Mouse (Mus musculus): ENCODE results near the gene Celf1. TPM values are rescaled to one million over a fixed set of nuclear protein-coding genes. Genes with fewer than 3 reads are reported as not detected.
"Not testable (repeated sequence)": the region's sequence is repeated elsewhere in the genome, so short reads cannot be mapped to it uniquely, and the experiment has no call there.

Gene Celf1
- polyA plus RNA-seq (2014; fragmentation: Nextera tagmentation; extraction: Ambion mirVana) = 78.1 and 90.5 TPM in 2 replicates

DNA sequence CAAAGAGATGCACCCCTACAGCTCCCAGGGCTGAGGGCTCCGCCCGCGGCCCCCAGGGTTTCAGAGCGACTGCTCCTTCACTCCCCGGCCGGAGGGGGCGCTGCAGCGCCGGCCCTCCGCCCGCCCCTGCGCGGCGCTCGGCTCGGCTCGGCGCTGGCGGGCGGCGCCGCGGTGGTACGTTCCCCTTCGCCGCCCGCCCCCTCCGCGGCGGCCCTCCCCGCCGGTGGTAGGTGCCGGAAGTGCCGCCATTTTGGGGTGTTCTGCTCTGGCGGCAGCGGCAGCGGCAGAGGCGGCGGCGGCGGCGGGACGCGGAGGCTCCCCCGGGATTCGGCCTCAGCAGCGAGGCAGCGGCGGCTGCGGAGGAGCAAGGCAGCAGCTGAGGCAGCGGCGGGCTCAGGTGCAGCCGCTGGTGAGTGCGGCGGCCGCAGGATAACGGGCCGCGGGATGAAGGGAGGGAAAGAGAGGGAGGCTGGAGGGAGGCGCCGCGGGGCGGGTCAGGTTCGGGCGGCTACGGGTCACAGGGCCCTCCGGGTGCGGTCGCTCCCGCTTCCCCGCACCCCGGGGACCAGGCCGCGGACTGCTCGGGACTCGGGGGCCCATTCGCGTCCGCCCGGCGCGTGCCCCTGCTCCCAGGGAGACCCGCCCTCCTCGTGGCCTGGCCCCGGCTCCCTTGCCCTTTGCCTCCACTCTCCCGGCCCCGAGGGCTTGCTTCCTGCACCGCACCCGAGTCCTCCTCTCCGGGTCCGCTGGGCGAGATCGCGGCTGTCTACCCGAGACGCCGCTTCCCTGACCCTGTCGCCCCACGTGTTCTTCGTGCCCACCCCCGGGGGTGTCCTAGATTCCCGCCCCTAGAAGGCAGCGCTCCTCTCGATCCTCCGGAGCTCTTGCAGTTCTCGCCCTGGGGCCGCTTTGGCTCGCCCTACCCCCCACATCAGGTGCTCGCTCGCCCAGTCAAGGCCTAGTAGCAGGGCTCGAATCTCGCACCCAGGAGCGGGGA, at the start of gene Celf1:
Celf1 (plus strand) TSS at position 150 of the 997 bp plus-strand sequence.
- Histone ChIP-seq H3K4me2 (peak within 1 kb of the TSS; percentile 68), H3K4me3 (ENCODE audit: low read depth, low read length) (peak within 1 kb of the TSS; percentile 98), H3K36me3 (ENCODE audit: control insufficient read depth, insufficient read depth, low read length) (no peaks in the 10 kb centered on the region), H3K27me3 (replicated peaks; ENCODE audit: control insufficient read depth, insufficient read depth, low read length) (no peaks in the 10 kb centered on the region), H3K9me3 (ENCODE audit: control insufficient read depth, low read length) (no peaks in the 10 kb centered on the region), H3K9ac (ENCODE audit: low read depth, low read length) (peak within 1 kb of the TSS; percentile 97), H3K4me1 (replicated peaks; ENCODE audit: control insufficient read depth, insufficient read depth, low read length) (peaks cover 22% of the 10 kb centered on the region), H3K27ac (ENCODE audit: low read depth, low read length) (peak within 1 kb of the TSS; percentile 90)
- under 1% methylated on average over 87 of the region's 113 CpGs for WGBS
- ATAC-seq (replicated peaks; ENCODE audit: low FRiP score) (peak; percentile 93), DNase-seq (ENCODE audit: low spot score) (peak; percentile 86)

DNA sequence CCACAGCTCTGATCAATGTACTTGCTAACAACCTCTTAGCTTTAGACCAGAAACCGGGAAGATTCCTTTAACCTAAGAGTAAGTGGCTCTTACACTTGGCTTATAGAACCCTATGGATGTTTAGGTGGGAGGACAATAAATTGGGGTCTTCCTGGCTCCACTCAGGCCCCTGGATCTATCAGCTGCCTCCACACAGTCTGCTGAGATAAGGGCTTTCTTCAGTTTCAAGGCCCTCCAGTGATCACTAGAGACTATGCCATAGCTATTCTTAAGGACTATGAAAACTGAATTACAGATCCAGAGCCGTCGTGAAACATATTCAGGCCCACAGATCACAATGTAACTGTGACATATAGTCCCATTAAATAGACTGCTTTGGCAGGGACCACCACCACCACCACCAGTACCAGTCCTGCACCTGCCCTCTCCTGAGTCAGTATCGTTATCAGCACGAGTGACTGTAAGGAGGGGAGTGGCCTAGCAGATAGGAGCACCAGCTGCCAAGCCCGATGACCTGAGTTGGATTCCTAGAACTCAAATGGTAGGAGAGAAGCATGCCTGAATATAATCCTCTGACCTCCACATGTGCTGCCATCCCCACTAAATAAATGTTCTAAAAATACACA, 46.4 kb upstream of the Celf1 start:
- ATAC-seq (replicated peaks; ENCODE audit: low FRiP score) (peak; percentile 89), DNase-seq (ENCODE audit: low spot score) (no peak)
- peaks cover 30% of the 10 kb centered on the region for H3K36me3 ChIP-seq (ENCODE audit: control insufficient read depth, insufficient read depth, low read length)
- peaks cover 16% of the 10 kb centered on the region for H3K27me3 ChIP-seq (replicated peaks; ENCODE audit: control insufficient read depth, insufficient read depth, low read length)
- peak overlapping the region; percentile 93 for H3K27ac ChIP-seq (ENCODE audit: low read depth, low read length)
- peaks cover 41% of the 10 kb centered on the region for H3K4me1 ChIP-seq (replicated peaks; ENCODE audit: control insufficient read depth, insufficient read depth, low read length)
- WGBS = 59% methylated on average over 6 of the region's 6 CpGs
- peak overlapping the region; percentile 52 for H3K4me2 ChIP-seq
- no peaks in the 10 kb centered on the region for H3K9me3 ChIP-seq (ENCODE audit: control insufficient read depth, low read length)
- peak overlapping the region; percentile 52 for H3K9ac ChIP-seq (ENCODE audit: low read depth, low read length)
- H3K4me3 ChIP-seq (ENCODE audit: low read depth, low read length) = no peak overlapping the region

DNA sequence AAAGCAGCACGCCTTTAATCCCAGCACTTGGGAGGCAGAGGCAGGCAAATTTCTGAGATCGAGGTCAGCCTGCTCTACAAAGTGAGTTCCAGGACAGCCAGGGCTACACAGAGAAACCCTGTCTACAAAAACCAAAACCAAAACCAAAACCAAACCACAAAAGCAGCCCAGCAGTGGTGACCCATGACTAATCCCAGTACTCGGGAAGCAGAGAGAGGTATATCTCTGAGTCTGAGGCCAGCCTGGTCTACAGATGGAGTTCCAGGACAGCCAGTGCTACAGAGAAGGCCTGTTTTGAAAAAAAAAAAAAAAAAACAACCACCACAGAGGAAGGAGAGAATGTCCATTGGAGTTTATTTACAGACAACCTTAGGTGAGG, 45.9 kb upstream of the Celf1 start:
- H3K4me2 ChIP-seq = peak overlapping the region; percentile 52
- peak overlapping the region; percentile 40; the same call in 1 of the 2 replicates for H3K9ac ChIP-seq (ENCODE audit: low read depth, low read length)
- H3K4me3 ChIP-seq (ENCODE audit: low read depth, low read length); DNase-seq (ENCODE audit: low spot score); H3K9me3 ChIP-seq (ENCODE audit: control insufficient read depth, low read length): not testable (repeated sequence)
- peaks cover 32% of the 10 kb centered on the region for H3K36me3 ChIP-seq (ENCODE audit: control insufficient read depth, insufficient read depth, low read length)
- WGBS = 56% methylated on average over 3 of the region's 3 CpGs
- H3K27ac ChIP-seq (ENCODE audit: low read depth, low read length) = peak overlapping the region; percentile 93
- 0 out of 2 replicates have a peak, but pooled peaks have one; percentile 25 for ATAC-seq (replicated peaks; ENCODE audit: low FRiP score)
- peaks cover 11% of the 10 kb centered on the region for H3K27me3 ChIP-seq (replicated peaks; ENCODE audit: control insufficient read depth, insufficient read depth, low read length)
- peaks cover 38% of the 10 kb centered on the region for H3K4me1 ChIP-seq (replicated peaks; ENCODE audit: control insufficient read depth, insufficient read depth, low read length)

DNA sequence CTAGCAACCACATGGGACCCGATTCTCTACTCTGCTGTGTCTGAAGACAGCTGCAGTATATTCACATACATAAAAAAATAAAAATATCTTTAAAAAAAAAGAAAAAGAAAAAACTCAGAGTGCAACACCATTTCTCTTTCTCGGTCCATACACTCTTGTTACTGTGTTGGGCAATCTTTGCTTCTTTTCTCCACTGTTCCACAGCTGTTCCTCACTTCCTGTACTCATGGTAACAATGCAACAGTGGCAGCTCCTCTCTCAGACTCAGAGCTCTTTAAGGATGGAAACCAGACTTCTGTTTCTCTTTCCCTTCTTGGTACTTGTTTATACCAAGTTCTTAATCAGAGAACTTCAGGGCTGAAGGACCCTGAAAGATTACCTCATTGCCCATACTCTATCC, 36.8 kb upstream of the Celf1 start:
- 81% methylated on average over 2 of the region's 2 CpGs for WGBS
- H3K4me2 ChIP-seq = peak overlapping the region; percentile 78
- no peak overlapping the region for H3K27ac ChIP-seq (ENCODE audit: low read depth, low read length)
- H3K4me3 ChIP-seq (ENCODE audit: low read depth, low read length) = peak overlapping the region; percentile 88
- ATAC-seq (replicated peaks; ENCODE audit: low FRiP score) (no peak), DNase-seq (ENCODE audit: low spot score) (no peak)
- H3K9me3 ChIP-seq (ENCODE audit: control insufficient read depth, low read length) = no peaks in the 10 kb centered on the region
- H3K9ac ChIP-seq (ENCODE audit: low read depth, low read length) = peak overlapping the region; percentile 95
- peaks cover 11% of the 10 kb centered on the region for H3K4me1 ChIP-seq (replicated peaks; ENCODE audit: control insufficient read depth, insufficient read depth, low read length)
- H3K27me3 ChIP-seq (replicated peaks; ENCODE audit: control insufficient read depth, insufficient read depth, low read length) = no peaks in the 10 kb centered on the region
- peaks cover 25% of the 10 kb centered on the region for H3K36me3 ChIP-seq (ENCODE audit: control insufficient read depth, insufficient read depth, low read length)

DNA sequence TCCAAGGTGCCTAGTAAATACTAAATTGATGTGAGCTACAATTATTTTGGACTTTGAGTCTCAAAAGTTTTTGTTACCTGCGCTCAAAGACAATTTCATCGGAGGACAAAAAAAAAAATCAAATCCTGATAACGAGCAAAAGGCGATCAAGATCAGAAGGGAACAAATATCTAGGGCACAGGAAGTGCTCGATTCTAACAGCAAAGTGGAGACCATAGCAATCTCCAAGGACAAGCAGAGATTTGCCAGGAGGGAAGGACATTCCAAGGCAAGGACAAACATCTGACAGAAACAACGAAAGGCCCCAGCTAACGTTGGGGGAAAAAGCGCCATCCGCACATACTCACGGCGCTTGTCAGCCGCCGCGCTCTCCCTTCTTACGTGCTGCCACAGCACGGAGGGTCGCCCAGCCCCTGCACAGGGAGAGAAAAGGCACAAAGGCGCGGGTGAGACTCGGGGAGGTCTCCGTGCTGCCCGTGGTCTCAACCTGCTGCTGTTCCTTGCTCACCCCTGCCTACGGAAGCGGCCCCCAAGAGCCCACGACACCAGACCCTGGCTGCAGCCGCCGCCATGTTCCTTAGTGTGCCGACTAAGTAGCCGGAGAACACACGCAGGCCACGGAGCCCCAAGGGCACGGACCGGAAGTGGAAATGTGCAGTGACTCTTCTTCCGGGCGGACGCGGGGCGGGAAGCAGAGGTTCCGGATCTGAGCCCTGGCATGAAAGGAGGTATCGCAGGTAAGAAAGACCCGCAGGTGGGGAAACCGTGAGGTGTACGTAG, 35.9 kb upstream of the Celf1 start, which contains the start of the genes Kbtbd4 and Ndufs3:
Kbtbd4 (plus strand) TSS at position 665 of the 780 bp plus-strand sequence.
Ndufs3 (minus strand) TSS at position 752 of the 780 bp plus-strand sequence.
- Histone ChIP-seq H3K4me1 (replicated peaks; ENCODE audit: control insufficient read depth, insufficient read depth, low read length) (peaks cover 11% of the 10 kb centered on the region), H3K9ac (ENCODE audit: low read depth, low read length) (peak within 1 kb of the TSS; percentile 95), H3K36me3 (ENCODE audit: control insufficient read depth, insufficient read depth, low read length) (peaks cover 26% of the 10 kb centered on the region), H3K4me2 (peak within 1 kb of the TSS; percentile 78), H3K4me3 (ENCODE audit: low read depth, low read length) (peak within 1 kb of the TSS; percentile 88), H3K27me3 (replicated peaks; ENCODE audit: control insufficient read depth, insufficient read depth, low read length) (no peaks in the 10 kb centered on the region), H3K27ac (ENCODE audit: low read depth, low read length) (peak within 1 kb of the TSS; percentile 81), H3K9me3 (ENCODE audit: control insufficient read depth, low read length) (no peaks in the 10 kb centered on the region)
- under 1% methylated on average over 43 of the region's 43 CpGs for WGBS
- ATAC-seq (replicated peaks; ENCODE audit: low FRiP score) (peak; percentile 92), DNase-seq (ENCODE audit: low spot score) (peak; percentile 93)

DNA sequence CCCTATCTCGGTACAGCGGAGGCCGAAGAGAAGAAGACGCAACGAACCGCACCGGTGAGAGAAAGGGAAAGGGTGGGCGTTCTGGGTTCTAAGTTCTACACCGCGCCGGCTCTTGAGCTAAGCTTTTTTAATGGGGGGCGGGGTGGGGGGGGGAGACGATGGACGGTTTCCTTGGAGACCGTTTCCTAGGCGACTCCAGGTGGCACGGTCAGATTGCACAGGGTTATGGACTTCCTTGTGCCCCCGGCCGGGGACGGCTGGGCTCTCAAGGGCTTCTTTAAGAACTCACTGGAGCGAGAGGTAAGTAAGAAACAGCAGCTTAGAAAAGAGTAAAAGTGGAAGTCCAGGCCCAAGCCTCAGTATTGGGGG, 35.3 kb upstream of the Celf1 start:
- Histone ChIP-seq H3K4me3 (ENCODE audit: low read depth, low read length) (peak overlapping the region; percentile 88), H3K27ac (ENCODE audit: low read depth, low read length) (peak overlapping the region; percentile 81; the same call in 1 of the 2 replicates), H3K4me2 (peak overlapping the region; percentile 78), H3K36me3 (ENCODE audit: control insufficient read depth, insufficient read depth, low read length) (peaks cover 31% of the 10 kb centered on the region), H3K9me3 (ENCODE audit: control insufficient read depth, low read length) (no peaks in the 10 kb centered on the region), H3K4me1 (replicated peaks; ENCODE audit: control insufficient read depth, insufficient read depth, low read length) (peaks cover 11% of the 10 kb centered on the region), H3K9ac (ENCODE audit: low read depth, low read length) (peak overlapping the region; percentile 95), H3K27me3 (replicated peaks; ENCODE audit: control insufficient read depth, insufficient read depth, low read length) (no peaks in the 10 kb centered on the region)
- no peak for DNase-seq (ENCODE audit: low spot score)
- ATAC-seq (replicated peaks; ENCODE audit: low FRiP score) = peak; percentile 53
- WGBS = under 1% methylated on average over 21 of the region's 21 CpGs

DNA sequence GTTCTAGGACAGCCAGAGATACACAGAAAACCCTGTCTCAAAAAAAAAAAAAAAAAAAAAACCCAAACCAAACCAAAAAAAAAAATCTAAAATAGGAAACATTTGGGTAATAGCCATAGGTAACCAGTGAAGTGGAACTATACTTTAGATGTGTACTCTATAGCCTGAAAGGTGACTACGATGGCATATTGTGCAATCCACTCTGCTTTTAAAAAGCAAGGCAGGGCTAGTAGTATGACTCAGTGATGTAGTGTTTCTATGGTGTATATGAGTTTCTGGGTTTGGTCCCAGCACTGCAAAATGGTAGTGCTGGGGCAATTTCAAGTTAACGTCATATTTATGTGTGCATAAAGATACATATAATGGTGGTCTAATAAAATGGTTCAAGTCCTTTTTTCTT, 33.5 kb upstream of the Celf1 start:
- no peak for ATAC-seq (replicated peaks; ENCODE audit: low FRiP score)
- H3K36me3 ChIP-seq (ENCODE audit: control insufficient read depth, insufficient read depth, low read length) = peaks cover 38% of the 10 kb centered on the region
- WGBS = 91% methylated on average over 2 of the region's 2 CpGs
- no peak overlapping the region for H3K27ac ChIP-seq (ENCODE audit: low read depth, low read length)
- no peaks in the 10 kb centered on the region for H3K9me3 ChIP-seq (ENCODE audit: control insufficient read depth, low read length)
- no peak overlapping the region for H3K4me3 ChIP-seq (ENCODE audit: low read depth, low read length)
- no peak for DNase-seq (ENCODE audit: low spot score)
- H3K4me2 ChIP-seq = no peak overlapping the region
- no peak overlapping the region for H3K9ac ChIP-seq (ENCODE audit: low read depth, low read length)
- H3K27me3 ChIP-seq (replicated peaks; ENCODE audit: control insufficient read depth, insufficient read depth, low read length) = no peaks in the 10 kb centered on the region
- peaks cover 11% of the 10 kb centered on the region for H3K4me1 ChIP-seq (replicated peaks; ENCODE audit: control insufficient read depth, insufficient read depth, low read length)

DNA sequence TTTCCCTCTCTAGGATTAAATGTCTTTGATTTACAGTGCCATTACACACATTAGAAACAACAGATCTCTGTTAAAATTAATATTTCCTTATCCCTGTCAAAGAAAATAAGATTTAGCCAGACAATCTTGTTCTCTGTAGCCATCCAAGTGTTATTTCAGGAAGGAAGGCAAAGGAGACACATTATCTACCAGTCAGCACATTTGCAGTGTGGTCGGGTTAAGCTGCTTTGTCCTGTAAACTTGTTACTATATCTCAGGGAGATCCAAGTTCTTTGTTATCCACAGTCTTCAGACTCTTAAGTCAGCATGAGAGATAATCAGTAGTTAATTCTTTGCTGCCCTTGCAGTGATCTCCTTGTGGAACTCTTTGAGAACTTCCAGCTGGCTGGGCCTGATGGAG, 29.3 kb upstream of the Celf1 start:
- WGBS = 43% methylated on average over 1 of the region's 1 CpGs
- no peaks in the 10 kb centered on the region for H3K9me3 ChIP-seq (ENCODE audit: control insufficient read depth, low read length)
- ATAC-seq (replicated peaks; ENCODE audit: low FRiP score) (no peak), DNase-seq (ENCODE audit: low spot score) (no peak)
- no peaks in the 10 kb centered on the region for H3K27me3 ChIP-seq (replicated peaks; ENCODE audit: control insufficient read depth, insufficient read depth, low read length)
- peaks cover under 1% of the 10 kb centered on the region for H3K4me1 ChIP-seq (replicated peaks; ENCODE audit: control insufficient read depth, insufficient read depth, low read length)
- H3K27ac ChIP-seq (ENCODE audit: low read depth, low read length) = no peak overlapping the region
- H3K4me3 ChIP-seq (ENCODE audit: low read depth, low read length) = no peak overlapping the region
- H3K4me2 ChIP-seq = no peak overlapping the region
- no peak overlapping the region for H3K9ac ChIP-seq (ENCODE audit: low read depth, low read length)
- peaks cover 46% of the 10 kb centered on the region for H3K36me3 ChIP-seq (ENCODE audit: control insufficient read depth, insufficient read depth, low read length)

Data from liver, embryonic 11.5 days (tissue).